Mouse (Mus musculus) layer of hippocampus, adult 9-11 months (tissue): ENCODE measurements around the gene C330007P06Rik.
"Not testable (repeated sequence)": the region's sequence is repeated elsewhere in the genome, so short reads cannot be mapped to it uniquely, and the experiment has no call there.

Source experiments
- DNase-seq: peaks from one replicate; pipeline ENCODE4 v3.0.0; 2022

The C330007P06Rik gene

GRCm38 (mm10) chrX:36873765-36874164, at the start of gene C330007P06Rik, which contains the start of gene Ube2a:
TSS of gene C330007P06Rik (minus strand) at chrX:36874111.
TSS of gene Ube2a (plus strand) at chrX:36873900.
- DNase-seq, result no peak

- DNase-seq, result no peak
Measured at GRCm38 (mm10) chrX:36921346-36921745, 47.4 kb upstream of the C330007P06Rik start.

GRCm38 (mm10) chrX:36917749-36918148, 43.8 kb upstream of the C330007P06Rik start:
- DNase-seq, result no peak

GRCm38 (mm10) chrX:36911343-36911742, 37.4 kb upstream of the C330007P06Rik start:
- no peak for DNase-seq

GRCm38 (mm10) chrX:36906539-36906938, 32.6 kb upstream of the C330007P06Rik start:
- no peak for DNase-seq

GRCm38 (mm10) chrX:36903115-36903768, 29.3 kb upstream of the C330007P06Rik start:
- DNase-seq, result peak; percentile 92

- DNase-seq, result peak; percentile 21
Measured at GRCm38 (mm10) chrX:36902321-36903114, 28.6 kb upstream of the C330007P06Rik start, which contains the start of gene Nkrf. TSS of gene Nkrf (minus strand) at chrX:36902899.

- no peak for DNase-seq
Measured at GRCm38 (mm10) chrX:36901655-36902054, 27.7 kb upstream of the C330007P06Rik start.

GRCm38 (mm10) chrX:36898931-36899330, 25.0 kb upstream of the C330007P06Rik start:
- DNase-seq, result not testable (repeated sequence)

- DNase-seq, result no peak
Measured at GRCm38 (mm10) chrX:36884719-36885118, 10.8 kb upstream of the C330007P06Rik start.

GRCm38 (mm10) chrX:36874704-36875128, 805 bp upstream of the C330007P06Rik start:
- DNase-seq, result no peak

- DNase-seq, result peak; percentile 69
Measured at GRCm38 (mm10) chrX:36874178-36874696, 326 bp upstream of the C330007P06Rik start.

GRCm38 (mm10) chrX:36870372-36870771, 3.5 kb downstream of the C330007P06Rik start:
- DNase-seq, result no peak

GRCm38 (mm10) chrX:36864609-36865328, 9.1 kb downstream of the C330007P06Rik start:
- DNase-seq, result no peak

GRCm38 (mm10) chrX:36863766-36864608, 9.9 kb downstream of the C330007P06Rik start:
- DNase-seq, result peak; percentile 82

GRCm38 (mm10) chrX:36852631-36853030, 21.3 kb downstream of the C330007P06Rik start:
- no peak for DNase-seq

GRCm38 (mm10) chrX:36847152-36847551, 26.8 kb downstream of the C330007P06Rik start:
- DNase-seq, result no peak

- no peak for DNase-seq
Measured at GRCm38 (mm10) chrX:36843346-36843990, 30.4 kb downstream of the C330007P06Rik start.

GRCm38 (mm10) chrX:36841698-36842097, 32.2 kb downstream of the C330007P06Rik start:
- DNase-seq, result no peak

GRCm38 (mm10) chrX:36839391-36839790, 34.5 kb downstream of the C330007P06Rik start:
- DNase-seq, result no peak

GRCm38 (mm10) chrX:36837069-36837676, 36.7 kb downstream of the C330007P06Rik start:
- DNase-seq, result no peak
